Mouse (Mus musculus): ENCODE results near the gene Cep164.

GRCm38 (mm10) chr9:45859364-45859763, 30.9 kb upstream of the Cep164 start:
- TF ChIP-seq CTCF (IDR thresholded peaks at IDR 0.05; ENCODE audit: low read depth, low read length) (no peak), POLR2A (IDR thresholded peaks at IDR 0.05; ENCODE audit: borderline replicate concordance, low read depth, low read length) (no peak)

Measured in bone marrow macrophage, adult 2 months (primary cell).